Mouse (Mus musculus): ENCODE results near the gene Ms4a8a.

DNA sequence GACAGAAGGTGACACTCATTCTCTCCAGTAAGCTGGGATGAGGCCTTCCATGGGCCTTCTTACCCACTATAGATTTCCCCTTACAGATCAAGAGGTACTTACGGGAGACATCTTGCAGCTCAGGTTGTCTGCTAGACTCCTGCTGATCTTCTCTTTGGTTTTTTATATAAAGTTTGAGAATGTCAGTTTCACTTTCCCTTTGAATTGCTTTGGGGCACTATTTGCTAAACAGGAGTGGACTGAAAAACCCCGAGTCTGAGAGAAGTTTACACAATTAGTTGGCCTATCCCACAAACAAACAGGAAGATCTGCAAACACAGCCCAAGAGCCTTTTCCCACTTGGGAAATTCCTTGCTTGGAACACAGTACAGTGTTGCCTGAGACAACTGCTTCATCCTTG, 30.6 kb downstream of the Ms4a8a start:
- TF ChIP-seq CTCF (IDR thresholded peaks at IDR 0.05; ENCODE audit: insufficient read depth, low read length) = no peak
- TF ChIP-seq POLR2A (IDR thresholded peaks at IDR 0.05; ENCODE audit: borderline replicate concordance, extremely low read depth, low read depth, low read length) = no peak

All from lung, adult 2 months (tissue).